Mouse (Mus musculus) layer of hippocampus, adult 11-12 months (tissue): Measurements from ENCODE around the gene Ovol2.

ENCODE experiments used
- DNase-seq: peaks from one replicate; pipeline ENCODE4 v3.0.0; 2022; ENCODE audit warnings: low spot score

The Ovol2 gene

GRCm38 (mm10) chr2:144311372-144311771 lies 20.6 kb downstream of the Ovol2 start:
- DNase-seq = no peak

- no peak for DNase-seq
These were observed 21.7 kb downstream of the Ovol2 start for GRCm38 (mm10) chr2:144310273-144310672.

- DNase-seq = no peak
These were observed 23.4 kb downstream of the Ovol2 start for GRCm38 (mm10) chr2:144308561-144308960.

GRCm38 (mm10) chr2:144305721-144306294 lies 26.1 kb downstream of the Ovol2 start:
- DNase-seq = no peak

- no peak for DNase-seq
These were observed 30.8 kb downstream of the Ovol2 start for GRCm38 (mm10) chr2:144301101-144301500.

- peak; percentile 26 for DNase-seq
These were observed 31.9 kb downstream of the Ovol2 start for GRCm38 (mm10) chr2:144299749-144300669.

- DNase-seq = no peak
These were observed 36.7 kb downstream of the Ovol2 start for GRCm38 (mm10) chr2:144295145-144295735.

- DNase-seq = peak; percentile 58
These were observed 40.2 kb downstream of the Ovol2 start for GRCm38 (mm10) chr2:144291600-144292305.

- no peak for DNase-seq
These were observed 41.6 kb downstream of the Ovol2 start for GRCm38 (mm10) chr2:144290321-144290720.

GRCm38 (mm10) chr2:144281417-144281816 lies 50.5 kb downstream of the Ovol2 start:
- DNase-seq = no peak

- no peak for DNase-seq
These were observed 51.4 kb downstream of the Ovol2 start for GRCm38 (mm10) chr2:144280568-144280967.

- DNase-seq = no peak
These were observed 52.2 kb downstream of the Ovol2 start for GRCm38 (mm10) chr2:144279742-144280141.

- no peak for DNase-seq
These were observed 55.1 kb downstream of the Ovol2 start for GRCm38 (mm10) chr2:144276885-144277284.

GRCm38 (mm10) chr2:144274741-144275140 lies 57.2 kb downstream of the Ovol2 start:
- no peak for DNase-seq

GRCm38 (mm10) chr2:144272088-144272487 lies 59.9 kb downstream of the Ovol2 start:
- no peak for DNase-seq

- DNase-seq = peak; percentile 95
These were observed 61.2 kb downstream of the Ovol2 start, which contains the start of the genes Mgme1 and Snx5 for GRCm38 (mm10) chr2:144270507-144271420. Gene Mgme1, plus strand, starts transcription at chr2:144270663. Gene Snx5, minus strand, starts transcription at chr2:144270906.

- DNase-seq = no peak
These were observed 62.1 kb downstream of the Ovol2 start for GRCm38 (mm10) chr2:144269679-144270475.

- DNase-seq = no peak
These were observed 62.7 kb downstream of the Ovol2 start for GRCm38 (mm10) chr2:144269306-144269650.

- no peak for DNase-seq
These were observed 63.3 kb downstream of the Ovol2 start for GRCm38 (mm10) chr2:144268446-144269305.

GRCm38 (mm10) chr2:144267731-144268015 lies 64.3 kb downstream of the Ovol2 start:
- no peak for DNase-seq
